Mouse (Mus musculus) urinary bladder, postnatal 36 days (tissue): ENCODE data around the gene Ildr1.

Experiments
- DNase-seq, 2 experiments: peaks; one replicate each; pipeline ENCODE4 v3.0.0; 2022; ENCODE audit warnings: low spot score in 2 of 2, mixed read lengths in 1 of 2

Gene Ildr1

GRCm38 (mm10) chr16:36700484-36700883 lies 6.7 kb downstream of the Ildr1 start:
- no peak for DNase-seq

DNA sequence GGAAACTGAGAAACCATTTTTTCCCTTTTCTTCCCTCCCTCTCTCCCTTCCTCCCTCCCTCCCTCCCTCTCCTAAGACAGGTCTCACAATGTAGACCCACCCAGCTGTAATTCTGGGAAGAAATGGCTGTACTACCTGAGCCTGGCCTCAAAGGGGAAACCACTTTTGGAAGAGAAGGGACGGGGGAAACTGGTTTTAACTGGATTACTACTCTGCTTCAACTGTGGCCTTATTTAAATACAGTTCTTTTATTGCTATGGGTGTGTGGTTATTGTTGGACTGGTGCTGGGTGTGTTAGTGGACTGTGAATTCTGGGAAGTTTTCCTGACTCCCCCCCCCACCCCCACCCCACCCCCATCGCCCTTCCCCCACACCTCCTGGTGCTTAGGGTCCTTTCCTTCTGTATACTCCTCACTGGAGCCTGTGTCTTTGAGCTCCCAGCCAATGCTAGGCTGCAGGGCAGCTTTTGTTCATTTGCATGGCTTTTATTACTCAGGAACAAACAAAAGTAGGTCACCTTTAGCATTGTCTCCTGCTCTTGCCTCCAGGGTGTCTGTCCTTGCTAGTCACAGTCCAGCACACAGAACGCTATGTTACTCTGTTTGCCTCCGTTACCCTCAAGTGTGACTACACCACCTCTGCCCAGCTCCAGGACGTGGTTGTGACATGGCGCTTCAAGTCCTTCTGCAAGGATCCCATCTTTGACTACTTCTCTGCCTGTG lies 14.1 kb downstream of the Ildr1 start:
- peak; percentile 31 for DNase-seq

DNA sequence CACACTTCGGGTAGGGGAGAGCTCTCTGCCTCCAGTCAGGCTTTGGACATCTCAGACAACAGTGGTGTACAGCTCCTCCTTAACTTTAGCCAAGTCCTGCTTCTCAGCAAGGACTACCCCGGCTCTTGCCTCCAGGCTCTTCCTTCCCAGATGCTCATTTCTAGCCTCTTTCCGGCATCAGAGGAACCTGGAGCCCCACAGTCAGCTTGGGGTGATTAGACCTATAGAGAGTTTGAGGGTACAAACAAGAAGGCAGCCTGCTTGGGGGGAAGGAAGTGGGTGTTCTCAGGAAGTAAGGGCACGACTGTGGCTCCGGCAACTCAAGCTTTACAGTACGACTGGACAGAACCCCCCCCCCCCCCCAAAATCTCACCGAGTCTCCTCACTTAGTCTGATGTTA lies 15.0 kb downstream of the Ildr1 start:
- no peak for DNase-seq

DNA sequence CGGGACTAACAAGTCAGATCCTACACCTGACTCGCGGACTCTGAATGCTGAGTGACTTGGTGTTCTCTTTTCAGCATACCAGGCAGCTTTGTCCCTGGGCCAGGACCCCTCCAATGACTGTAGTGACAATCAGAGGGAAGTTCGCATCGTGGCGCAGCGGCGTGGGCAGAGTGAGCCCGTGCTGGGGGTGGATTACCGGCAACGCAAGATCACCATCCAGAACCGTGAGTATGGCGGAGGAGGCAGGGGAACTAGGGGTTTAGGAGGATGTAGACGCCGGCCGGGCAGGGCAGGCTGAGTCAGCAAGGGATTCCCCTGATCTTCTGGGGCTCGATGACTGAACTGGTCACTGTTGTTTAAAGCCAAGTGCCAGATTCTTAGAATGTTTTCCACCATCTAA lies 15.6 kb downstream of the Ildr1 start:
- DNase-seq, result no peak

- DNase-seq, result no peak
These were observed 17.0 kb downstream of the Ildr1 start for GRCm38 (mm10) chr16:36710794-36711193.

GRCm38 (mm10) chr16:36711760-36712159 lies 18.0 kb downstream of the Ildr1 start:
- DNase-seq, result no peak

DNA sequence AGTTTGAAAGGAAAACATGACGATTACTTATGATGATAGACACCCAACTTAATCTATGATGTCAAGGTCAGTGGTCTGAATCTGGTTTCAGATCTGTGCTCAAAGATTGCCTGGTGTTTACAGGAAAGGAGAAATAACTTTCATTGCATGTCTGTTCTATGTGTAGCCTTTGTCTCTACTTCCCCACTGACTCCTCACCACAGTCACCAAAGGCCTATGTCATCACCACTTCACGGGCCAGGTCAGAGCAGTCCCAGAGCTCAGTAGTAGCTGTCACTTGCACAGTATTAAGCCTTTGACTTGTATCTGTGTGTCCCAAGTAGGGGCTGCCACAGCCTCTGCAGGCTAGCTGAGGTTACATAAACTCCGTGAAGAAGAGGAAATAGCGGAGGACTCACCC lies 23.7 kb downstream of the Ildr1 start:
- no peak for DNase-seq

GRCm38 (mm10) chr16:36718637-36719036 lies 24.9 kb downstream of the Ildr1 start:
- no peak for DNase-seq

DNA sequence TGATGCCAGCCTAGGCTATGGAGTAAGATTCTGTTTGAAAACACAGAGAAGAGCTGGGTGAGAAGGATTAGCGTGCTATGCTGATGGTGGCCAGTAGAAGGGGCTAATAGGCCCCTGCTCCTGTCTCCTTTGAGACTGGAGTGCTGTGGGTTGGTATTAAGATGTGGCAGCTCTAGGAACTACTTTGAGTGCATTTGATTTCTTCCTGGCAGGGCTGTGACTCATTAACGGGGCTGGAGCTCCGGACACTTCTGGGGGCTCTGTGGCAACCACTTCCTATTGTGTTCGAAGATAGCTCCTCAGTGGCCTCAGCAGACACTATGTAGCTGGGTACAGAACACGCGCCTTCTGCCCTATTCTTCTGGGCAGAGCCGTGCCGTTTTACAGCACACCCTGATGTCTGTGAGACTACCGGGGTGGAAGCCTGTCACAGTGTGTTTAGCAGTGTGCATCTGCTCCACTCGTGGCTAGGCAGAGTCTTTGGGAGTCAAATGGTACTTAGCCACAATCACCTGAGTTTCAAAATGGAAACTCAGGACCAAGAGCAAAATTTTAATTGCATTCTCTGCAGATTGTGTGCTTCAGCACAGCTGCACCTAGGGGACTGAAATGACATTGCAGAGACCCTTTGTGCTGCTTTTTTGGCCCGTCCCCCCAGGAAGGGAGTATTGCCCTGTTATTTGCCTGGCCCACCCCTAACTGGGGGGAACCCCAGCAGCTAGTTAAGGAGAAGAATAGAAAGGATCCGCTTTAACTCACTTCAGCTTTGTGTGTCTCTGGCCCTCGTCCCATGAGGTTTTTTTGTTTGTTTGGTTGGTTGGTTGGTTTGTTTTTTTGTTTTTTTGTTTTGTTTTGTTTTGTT lies 26.6 kb downstream of the Ildr1 start:
- no peak for DNase-seq

DNA sequence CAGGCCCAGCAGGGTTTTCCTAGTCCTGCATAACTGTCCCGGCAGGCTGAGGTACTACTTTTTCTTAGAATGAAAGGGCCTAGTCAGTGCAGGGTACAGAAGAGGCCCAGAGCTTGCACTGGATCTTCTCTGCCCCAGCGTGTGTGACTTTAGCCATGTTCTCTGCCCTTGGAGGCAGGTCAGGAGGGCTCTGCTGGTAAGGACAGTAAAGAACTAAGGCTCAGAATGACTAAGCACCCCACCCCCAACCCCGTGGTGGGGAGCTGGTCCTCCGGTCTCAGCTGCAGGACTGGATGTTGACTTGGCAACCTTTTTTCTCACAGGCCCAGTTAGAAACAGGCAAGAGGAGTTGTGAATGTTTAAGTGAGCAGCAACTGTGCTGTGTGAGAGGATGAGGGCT lies 29.0 kb downstream of the Ildr1 start:
- DNase-seq, result no peak

DNA sequence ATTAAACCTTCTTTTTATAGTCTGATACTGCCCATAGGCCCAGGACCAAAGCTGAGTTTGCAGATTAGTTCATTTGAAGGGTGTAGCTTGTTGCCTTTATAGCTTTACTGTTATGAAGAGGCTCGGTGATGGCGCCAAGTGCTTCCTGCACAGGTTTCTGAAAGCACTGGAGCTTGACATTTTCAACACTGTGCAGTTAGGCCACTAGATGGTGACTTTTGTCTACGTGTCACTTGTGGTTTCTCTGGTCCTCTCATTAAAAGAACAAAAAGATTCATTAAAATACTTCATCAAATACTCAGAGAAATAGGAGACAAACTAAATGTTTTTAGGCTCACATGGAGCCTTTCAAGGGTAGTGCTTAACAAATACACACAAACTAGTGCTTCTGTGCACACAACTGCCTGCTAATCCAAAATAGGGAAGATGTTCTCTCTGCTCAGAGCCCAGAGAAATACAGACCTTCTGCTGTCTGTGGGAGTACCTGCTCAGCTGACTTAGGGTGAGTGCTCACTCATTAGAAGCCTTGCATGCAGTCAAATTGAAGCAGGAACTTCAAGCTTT lies 30.2 kb downstream of the Ildr1 start:
- no peak for DNase-seq

DNA sequence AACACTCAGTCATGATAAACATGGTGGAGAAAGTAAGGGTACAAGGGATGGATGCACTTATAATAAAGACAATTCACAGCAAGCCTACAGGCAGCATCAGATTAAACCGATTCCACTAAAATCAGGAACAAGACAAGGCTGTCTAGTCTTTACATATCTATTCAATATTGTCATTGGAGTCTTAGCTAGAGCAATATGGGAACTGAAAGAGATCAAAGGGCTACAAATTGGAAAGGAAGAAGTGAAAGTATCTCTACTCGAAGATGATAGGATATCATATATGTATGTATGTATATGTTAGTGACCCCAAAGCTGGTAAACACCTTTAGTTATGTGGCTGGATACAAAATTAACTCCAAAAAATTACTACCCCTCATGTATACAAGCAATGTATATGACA lies 35.2 kb downstream of the Ildr1 start:
- DNase-seq, result no peak

DNA sequence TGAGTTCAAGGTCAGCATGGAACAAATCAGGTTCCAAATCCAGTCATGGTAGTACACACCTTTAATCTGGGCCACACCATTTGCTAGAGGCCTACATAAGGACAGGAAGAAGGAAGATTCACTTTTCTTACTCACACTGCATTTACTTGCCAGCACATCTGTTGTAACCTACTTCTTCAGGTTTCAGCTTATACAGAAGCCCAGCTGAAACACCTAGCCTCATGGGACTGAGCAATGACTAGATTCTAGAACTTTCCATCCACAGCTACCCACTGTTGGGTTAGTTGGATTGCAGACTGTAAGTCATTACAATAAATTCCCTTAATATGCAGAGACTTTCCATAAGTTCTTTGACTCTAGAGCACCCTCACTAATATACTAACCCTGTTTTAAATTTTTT lies 38.8 kb downstream of the Ildr1 start:
- DNase-seq, result no peak

GRCm38 (mm10) chr16:36733827-36734226 lies 40.0 kb downstream of the Ildr1 start:
- DNase-seq, result no peak

- DNase-seq, result no peak
These were observed 41.6 kb downstream of the Ildr1 start for GRCm38 (mm10) chr16:36735421-36735820.

DNA sequence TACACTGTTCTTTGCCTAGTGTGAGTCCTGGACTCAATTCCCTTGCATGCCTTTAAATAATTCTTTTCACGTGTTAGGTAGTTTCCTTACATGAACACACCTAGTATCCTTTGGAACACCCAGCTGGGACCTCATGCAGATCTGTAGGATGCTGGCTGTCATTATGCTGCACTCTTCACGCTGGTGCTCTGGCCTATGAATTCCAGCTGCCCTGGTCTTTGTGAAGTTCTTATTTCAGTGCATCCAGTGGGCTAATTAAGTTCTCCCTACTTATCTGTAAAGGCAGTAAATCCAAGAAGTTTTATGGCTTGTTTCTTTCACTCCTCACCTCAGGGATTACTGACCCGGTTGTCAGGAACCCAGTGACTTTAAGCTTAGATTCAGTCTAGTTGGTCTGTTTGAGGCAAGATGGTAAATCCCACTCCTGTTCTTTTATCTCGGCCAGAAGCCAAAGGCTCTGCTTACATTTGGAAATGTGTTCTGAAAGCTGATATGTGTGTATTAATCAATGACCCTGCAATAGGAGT lies 45.7 kb downstream of the Ildr1 start:
- no peak for DNase-seq

- DNase-seq, result no peak
These were observed 49.8 kb downstream of the Ildr1 start for GRCm38 (mm10) chr16:36743580-36743979.

- no peak for DNase-seq
These were observed 53.3 kb downstream of the Ildr1 start for GRCm38 (mm10) chr16:36747068-36747467.

DNA sequence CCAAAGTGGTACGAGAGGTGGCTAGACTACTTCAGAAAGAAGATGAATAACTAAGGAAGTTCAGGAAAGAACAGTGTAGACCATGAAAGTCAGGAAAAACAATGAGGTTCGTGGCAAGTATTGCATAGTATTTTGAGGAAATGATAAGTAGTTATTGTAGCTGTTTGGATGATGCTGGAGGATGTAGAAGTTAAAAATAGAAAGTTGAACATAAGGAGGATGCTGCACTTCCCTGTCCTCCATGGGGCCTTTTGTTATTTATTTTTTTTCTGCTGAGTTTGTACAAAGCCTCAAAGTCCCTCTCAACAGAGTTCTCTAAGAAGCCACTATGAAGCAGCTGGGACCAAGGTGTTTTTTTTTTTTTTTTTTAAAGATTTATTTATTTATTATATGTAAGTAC lies 54.0 kb downstream of the Ildr1 start:
- no peak for DNase-seq

DNA sequence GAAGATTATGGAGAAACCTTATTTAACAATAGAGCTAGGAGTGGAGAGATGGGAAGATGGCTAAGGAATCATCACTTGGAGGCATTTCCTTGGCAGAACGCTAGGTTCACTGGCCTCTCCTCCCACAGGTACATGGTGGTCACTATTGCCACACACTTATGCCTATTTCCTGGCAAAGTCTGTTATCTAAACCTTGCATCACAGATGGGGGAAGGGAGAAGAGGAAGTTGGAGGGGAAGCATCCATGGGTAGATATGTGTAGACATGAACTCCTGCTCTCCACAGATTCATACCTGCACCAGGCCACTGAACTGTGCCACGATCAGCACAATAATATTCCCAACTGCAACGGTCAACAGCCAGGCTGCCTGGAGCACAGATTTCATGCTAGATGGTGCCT lies 58.2 kb downstream of the Ildr1 start:
- DNase-seq, result no peak

- DNase-seq, result no peak
These were observed 76.5 kb downstream of the Ildr1 start for GRCm38 (mm10) chr16:36770191-36770771.

- no peak for DNase-seq
These were observed 77.1 kb downstream of the Ildr1 start for GRCm38 (mm10) chr16:36770830-36771229.
